Mouse (Mus musculus): ENCODE measurements at regions not wholly inside any gene's neighbourhood (a gene's known extent, or its start where the extent isn't known, plus 50 kb on each side); places are given as distances from the start of the nearest gene placed in this dataset.

DNA sequence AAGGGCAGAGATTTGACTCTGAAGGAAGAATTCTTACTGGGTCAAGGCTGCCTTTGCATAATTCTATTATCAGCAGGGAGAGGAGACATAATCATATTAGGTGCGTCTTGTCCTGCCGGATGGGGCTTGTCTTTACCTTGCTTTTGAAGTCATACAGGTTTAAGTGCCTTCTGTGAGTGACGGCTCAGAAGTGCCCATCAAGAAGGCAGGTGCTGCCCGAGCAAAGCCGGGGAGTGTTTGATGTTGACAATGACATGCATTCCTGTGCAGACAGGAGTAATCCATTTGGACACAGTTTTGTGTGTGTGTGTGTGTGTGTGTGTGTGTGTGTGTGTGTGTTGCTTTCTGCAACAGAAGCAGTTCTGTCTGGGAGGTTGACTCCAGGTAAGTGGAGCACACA, 141.0 kb downstream of the Gm45692 start:
- no peak for TF ChIP-seq GATA1 (IDR thresholded peaks at IDR 0.05; ENCODE audit: borderline replicate concordance, low read length)
- TF ChIP-seq CTCF (IDR thresholded peaks at IDR 0.05; ENCODE audit: low read depth, low read length): no peak
- TF ChIP-seq TAL1 (conservative IDR thresholded peaks at IDR 0.05; ENCODE audit: low read depth, low read length): no peak
